Mouse (Mus musculus): ENCODE measurements around the gene Prss32.

The Prss32 gene

GRCm38 (mm10) chr17:23843812-23844273 is at the start of gene Prss32, which contains the start of gene Prss41:
Prss32 (plus strand) TSS chr17:23843855.
Prss41 (minus strand) TSS chr17:23844172.
- in situ Hi-C loops (cut with MboI; ENCODE audit: low pct_unique_long_range_greater_than_20kb in 1 of 2, low sequenced_read_pairs in 2 of 2, unreplicated experiment in 1 of 2): no loop called here

GRCm38 (mm10) chr17:23795323-23795722 is 48.3 kb upstream of the Prss32 start:
- in situ Hi-C loops (cut with MboI; ENCODE audit: low pct_unique_long_range_greater_than_20kb in 1 of 2, low sequenced_read_pairs in 2 of 2, unreplicated experiment in 1 of 2): no loop called here

GRCm38 (mm10) chr17:23797316-23797715 is 46.3 kb upstream of the Prss32 start:
- in situ Hi-C loops (cut with MboI; ENCODE audit: low pct_unique_long_range_greater_than_20kb in 1 of 2, low sequenced_read_pairs in 2 of 2, unreplicated experiment in 1 of 2): no loop called here

GRCm38 (mm10) chr17:23801627-23802026 is 42.0 kb upstream of the Prss32 start:
- in situ Hi-C loops (cut with MboI; ENCODE audit: low pct_unique_long_range_greater_than_20kb in 1 of 2, low sequenced_read_pairs in 2 of 2, unreplicated experiment in 1 of 2): no loop called here

GRCm38 (mm10) chr17:23802746-23803365 is 40.8 kb upstream of the Prss32 start:
- in situ Hi-C loops (cut with MboI; ENCODE audit: low pct_unique_long_range_greater_than_20kb in 1 of 2, low sequenced_read_pairs in 2 of 2, unreplicated experiment in 1 of 2): no loop called here

DNA sequence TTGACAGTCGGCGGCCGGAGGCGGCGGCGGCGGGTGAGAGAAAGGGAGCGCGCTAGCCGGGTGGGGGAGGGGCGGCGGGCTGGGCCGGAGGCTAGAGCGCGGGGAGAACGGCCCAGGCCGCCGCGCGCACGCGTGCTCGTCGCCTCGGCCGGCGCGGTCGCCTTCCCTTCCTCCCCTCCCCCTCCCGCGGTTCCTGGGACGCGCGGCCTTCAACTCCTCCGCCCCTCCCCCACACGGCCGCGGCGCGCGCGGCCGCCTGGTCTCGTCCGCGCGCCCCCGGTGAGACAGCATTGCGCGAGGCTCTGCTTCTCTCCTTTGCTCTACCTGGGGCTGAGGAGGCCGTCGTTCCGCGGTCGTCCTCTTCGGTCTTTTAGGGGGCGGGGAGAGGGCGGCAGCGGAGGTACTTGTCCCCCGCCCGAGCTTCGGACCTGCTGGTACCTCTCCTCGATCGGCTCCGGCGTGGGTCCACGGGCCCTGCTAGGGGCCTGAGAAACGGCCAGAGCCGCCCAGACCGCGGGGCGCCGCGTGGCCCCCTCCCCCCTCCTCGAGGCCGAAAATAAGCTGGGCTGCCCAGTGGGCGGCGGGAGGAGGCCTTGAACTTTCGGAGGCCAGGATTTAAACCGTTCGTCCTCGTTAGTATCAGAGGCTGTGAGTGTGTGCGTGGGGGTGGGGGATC is 40.2 kb upstream of the Prss32 start:
- in situ Hi-C loops (cut with MboI; ENCODE audit: low pct_unique_long_range_greater_than_20kb in 1 of 2, low sequenced_read_pairs in 2 of 2, unreplicated experiment in 1 of 2): no loop called here

- in situ Hi-C loops (cut with MboI; ENCODE audit: low pct_unique_long_range_greater_than_20kb in 1 of 2, low sequenced_read_pairs in 2 of 2, unreplicated experiment in 1 of 2): no loop called here
Observed at GRCm38 (mm10) chr17:23804426-23805085, 39.1 kb upstream of the Prss32 start.

DNA sequence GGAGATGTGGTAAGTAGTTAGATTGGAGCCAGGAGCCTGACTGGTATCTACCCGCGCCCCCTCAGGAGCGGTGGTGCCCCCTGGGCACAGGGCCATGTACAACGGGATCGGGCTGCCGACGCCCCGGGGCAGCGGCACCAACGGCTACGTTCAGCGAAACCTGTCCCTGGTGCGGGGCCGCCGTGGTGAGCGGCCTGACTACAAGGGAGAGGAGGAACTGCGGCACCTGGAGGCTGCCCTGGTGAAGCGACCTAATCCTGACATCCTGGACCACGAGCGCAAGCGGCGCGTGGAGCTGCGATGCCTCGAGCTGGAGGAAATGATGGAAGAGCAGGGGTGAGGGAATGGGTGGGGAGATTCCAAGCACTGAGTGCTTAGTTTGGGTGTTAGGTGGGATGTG is 36.8 kb upstream of the Prss32 start:
- in situ Hi-C loops (cut with MboI; ENCODE audit: low pct_unique_long_range_greater_than_20kb in 1 of 2, low sequenced_read_pairs in 2 of 2, unreplicated experiment in 1 of 2): no loop called here

GRCm38 (mm10) chr17:23807918-23808317 is 35.7 kb upstream of the Prss32 start:
- in situ Hi-C loops (cut with MboI; ENCODE audit: low pct_unique_long_range_greater_than_20kb in 1 of 2, low sequenced_read_pairs in 2 of 2, unreplicated experiment in 1 of 2): no loop called here

DNA sequence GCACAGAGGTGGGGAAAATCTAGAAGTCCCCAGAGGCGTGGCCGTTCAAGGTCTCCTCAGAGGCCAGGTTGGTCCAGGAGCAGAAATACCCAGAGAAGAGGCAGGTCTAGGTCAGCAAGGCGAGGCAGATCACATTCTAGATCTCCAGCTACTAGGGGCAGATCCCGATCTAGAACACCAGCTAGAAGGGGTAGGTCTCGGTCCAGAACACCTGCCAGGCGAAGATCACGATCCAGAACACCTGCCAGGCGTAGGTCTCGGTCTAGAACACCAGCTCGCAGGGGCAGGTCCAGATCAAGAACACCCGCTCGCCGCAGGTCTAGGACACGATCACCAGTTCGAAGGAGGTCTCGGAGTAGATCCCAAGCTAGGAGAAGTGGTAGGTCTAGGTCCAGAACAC is 28.0 kb upstream of the Prss32 start:
- in situ Hi-C loops (cut with MboI; ENCODE audit: low pct_unique_long_range_greater_than_20kb in 1 of 2, low sequenced_read_pairs in 2 of 2, unreplicated experiment in 1 of 2): no loop called here

- in situ Hi-C loops (cut with MboI; ENCODE audit: low pct_unique_long_range_greater_than_20kb in 1 of 2, low sequenced_read_pairs in 2 of 2, unreplicated experiment in 1 of 2): no loop called here
Observed at GRCm38 (mm10) chr17:23818579-23818978, 25.1 kb upstream of the Prss32 start.

- in situ Hi-C loops (cut with MboI; ENCODE audit: low pct_unique_long_range_greater_than_20kb in 1 of 2, low sequenced_read_pairs in 2 of 2, unreplicated experiment in 1 of 2): no loop called here
Observed at GRCm38 (mm10) chr17:23819235-23819634, 24.4 kb upstream of the Prss32 start.

DNA sequence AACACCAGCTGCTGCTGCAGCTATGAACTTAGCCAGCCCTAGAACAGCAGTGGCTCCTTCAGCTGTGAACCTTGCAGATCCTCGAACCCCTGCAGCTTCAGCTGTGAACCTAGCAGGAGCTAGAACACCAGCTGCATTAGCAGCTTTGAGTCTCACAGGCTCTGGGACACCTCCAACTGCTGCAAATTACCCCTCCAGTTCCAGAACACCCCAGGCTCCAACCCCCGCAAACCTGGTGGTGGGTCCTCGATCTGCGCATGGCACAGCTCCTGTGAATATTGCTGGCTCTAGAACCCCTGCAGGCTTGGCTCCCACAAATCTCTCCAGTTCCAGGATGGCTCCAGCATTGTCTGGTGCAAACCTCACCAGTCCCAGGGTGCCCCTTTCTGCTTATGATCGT is 22.9 kb upstream of the Prss32 start:
- in situ Hi-C loops (cut with MboI; ENCODE audit: low pct_unique_long_range_greater_than_20kb in 1 of 2, low sequenced_read_pairs in 2 of 2, unreplicated experiment in 1 of 2): no loop called here

DNA sequence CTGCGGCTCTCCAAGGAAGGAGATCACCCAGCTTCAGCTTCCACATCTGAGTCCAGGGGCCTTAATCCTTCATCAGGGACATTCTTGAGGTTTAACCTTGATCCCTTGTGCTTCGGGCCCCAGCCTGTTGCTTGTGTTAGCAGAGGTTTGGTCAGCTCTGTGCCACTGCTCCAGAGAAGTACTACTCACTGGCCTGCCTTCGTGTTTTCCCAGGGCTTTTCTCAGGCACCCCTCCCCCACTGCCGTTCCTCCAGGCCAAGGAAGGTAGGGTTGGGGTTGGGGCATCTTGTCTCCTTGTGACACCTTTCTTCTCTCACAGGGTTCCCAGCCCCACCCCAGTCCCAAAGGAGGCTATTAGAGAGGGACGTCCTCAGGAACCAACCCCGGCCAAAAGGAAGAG is 21.6 kb upstream of the Prss32 start:
- in situ Hi-C loops (cut with MboI; ENCODE audit: low pct_unique_long_range_greater_than_20kb in 1 of 2, low sequenced_read_pairs in 2 of 2, unreplicated experiment in 1 of 2): no loop called here

DNA sequence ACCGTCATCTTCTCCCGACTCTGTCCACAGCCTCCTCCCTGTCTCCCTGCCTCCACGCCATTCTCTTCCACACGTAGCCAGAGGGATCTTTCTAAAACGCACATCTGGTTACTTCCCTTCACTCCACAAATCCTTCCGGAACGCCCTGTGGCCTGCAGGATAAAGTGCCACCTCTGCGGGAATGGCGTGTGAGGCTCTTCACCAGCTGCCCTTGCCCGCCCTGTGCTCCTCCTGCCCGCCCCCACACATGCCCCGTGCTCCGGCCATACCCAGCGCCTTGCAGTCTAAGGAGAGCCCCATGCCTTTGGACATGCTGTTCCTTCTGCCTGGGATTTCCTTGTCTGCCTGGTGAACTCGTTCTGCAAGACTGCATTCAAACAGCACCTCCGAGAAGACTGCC is 20.6 kb upstream of the Prss32 start:
- in situ Hi-C loops (cut with MboI; ENCODE audit: low pct_unique_long_range_greater_than_20kb in 1 of 2, low sequenced_read_pairs in 2 of 2, unreplicated experiment in 1 of 2): no loop called here

DNA sequence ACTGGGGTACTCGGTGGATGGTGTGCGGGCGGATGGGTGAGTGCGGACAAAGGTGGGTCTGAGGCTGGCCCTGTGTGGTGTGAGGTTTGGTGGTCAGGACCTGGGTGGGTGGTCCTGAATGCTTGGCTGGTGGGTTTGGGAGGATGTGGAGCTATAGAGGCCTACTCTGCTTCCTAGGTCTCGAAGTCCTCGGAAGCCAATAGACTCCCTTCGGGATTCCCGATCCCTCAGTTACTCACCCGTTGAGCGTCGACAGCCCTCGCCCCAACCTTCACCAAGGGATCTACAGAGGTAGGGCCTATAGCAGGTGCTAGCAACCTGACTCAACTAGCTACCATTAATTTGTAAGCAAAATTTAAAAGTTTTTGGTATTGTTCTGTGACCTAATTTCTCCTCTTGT is 20.0 kb upstream of the Prss32 start:
- in situ Hi-C loops (cut with MboI; ENCODE audit: low pct_unique_long_range_greater_than_20kb in 1 of 2, low sequenced_read_pairs in 2 of 2, unreplicated experiment in 1 of 2): no loop called here

- in situ Hi-C loops (cut with MboI; ENCODE audit: low pct_unique_long_range_greater_than_20kb in 1 of 2, low sequenced_read_pairs in 2 of 2, unreplicated experiment in 1 of 2): no loop called here
Observed at GRCm38 (mm10) chr17:23825591-23825990, 18.1 kb upstream of the Prss32 start.

DNA sequence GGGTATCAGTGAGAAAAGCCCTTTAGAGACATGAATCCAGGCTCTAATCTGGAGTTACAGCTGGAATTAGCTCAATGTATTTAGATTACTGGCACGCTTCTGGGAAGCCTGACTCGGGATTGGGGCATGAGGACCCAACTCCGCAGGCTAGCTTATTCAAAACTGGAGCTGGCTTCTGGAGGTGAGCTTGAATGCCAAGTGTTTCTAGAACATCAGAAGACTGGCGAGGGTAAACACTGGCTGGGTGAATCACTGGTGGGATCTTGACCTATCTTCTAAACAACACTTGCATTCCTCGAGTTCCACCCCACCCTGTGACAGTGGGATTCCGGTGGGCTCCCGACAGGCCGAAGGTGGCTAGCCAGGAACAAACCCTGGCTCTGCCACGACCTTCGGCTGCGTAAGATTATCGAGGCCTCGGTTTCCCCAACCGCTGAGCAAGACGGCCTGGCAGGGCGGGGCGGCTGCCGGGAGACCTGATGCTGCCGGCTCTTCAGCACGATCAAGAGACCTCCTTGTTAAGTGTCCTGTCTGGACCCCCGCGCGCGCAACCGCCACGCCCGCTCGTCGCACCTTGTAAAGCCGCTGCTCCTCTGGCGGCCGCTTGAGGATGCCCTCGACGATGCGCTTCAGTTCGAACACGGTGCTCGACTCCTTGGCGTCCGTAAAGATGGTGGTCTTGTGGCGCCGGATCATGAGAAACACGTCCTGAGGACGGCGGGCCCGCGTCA is 15.2 kb upstream of the Prss32 start:
- in situ Hi-C loops (cut with MboI; ENCODE audit: low pct_unique_long_range_greater_than_20kb in 1 of 2, low sequenced_read_pairs in 2 of 2, unreplicated experiment in 1 of 2): no loop called here

GRCm38 (mm10) chr17:23829064-23829619 is 14.5 kb upstream of the Prss32 start, which contains the start of gene Elob:
Elob (minus strand) TSS chr17:23829136.
- in situ Hi-C loops (cut with MboI; ENCODE audit: low pct_unique_long_range_greater_than_20kb in 1 of 2, low sequenced_read_pairs in 2 of 2, unreplicated experiment in 1 of 2): no loop called here
